Mouse (Mus musculus): ENCODE data around the gene Wdfy3.
"Not testable (repeated sequence)": the region's sequence is repeated elsewhere in the genome, so short reads cannot be mapped to it uniquely, and the experiment has no call there.

The Wdfy3 gene

DNA sequence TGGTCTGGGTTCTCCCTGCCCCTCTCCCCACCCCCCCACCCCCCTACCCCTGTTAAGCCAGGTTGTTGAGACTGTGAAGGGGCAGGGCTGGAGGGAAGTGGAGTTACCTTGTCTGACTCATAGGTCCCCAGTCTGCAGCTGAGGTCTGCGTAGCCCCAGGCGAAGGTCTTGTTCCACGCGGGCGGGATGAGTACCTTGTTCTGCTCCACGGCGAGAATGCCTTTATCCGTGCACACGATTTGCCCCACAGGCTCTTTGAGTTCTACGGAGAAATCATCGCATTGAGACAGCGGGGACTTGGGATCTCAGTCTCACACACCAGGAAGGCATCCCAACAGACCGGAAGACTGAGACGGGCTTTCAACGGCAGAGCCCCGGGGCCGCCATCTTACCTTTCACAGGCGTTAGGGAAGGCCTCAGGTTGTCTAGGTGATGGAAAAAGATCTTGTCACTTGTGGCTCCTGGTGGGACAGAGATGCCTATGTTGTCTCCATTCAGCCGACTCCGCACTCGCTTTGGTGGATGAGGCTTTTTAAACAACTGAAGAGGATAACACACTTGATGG is 217.5 kb downstream of the Wdfy3 start:
- POLR2A ChIA-PET = interaction anchor here in 3 of 4 experiments (0.6 to 2.7 kb wide), 10 partner anchors 9 to 317 kb away, joined by 3 to 11 read pairs (median 4); no protein-coding TSS in a partner anchor
- CTCF ChIA-PET = interaction anchor here in 1 of 4 experiments (0.6 kb wide), 1 partner anchor 228 kb away, joined by 3 read pairs; no protein-coding TSS in a partner anchor

DNA sequence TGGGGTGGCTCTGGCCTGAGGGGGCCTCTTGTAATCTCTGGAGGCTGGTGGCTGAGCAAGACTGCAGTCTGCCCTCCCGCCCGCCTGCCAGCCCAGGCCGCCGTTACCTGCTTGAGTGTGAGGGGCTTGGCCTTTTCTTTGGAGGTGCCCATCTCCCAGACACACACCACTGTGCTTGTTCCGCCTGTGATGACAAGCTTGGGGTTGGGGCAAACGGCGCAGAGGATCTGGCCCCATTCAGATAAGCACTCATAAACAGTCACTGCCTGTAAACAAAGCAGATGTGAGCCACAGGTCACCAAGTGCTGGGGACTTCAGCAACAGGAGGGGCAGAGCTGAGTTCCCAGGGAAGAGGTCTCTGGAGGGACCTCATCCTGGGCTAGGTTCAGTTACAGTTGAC is 218.6 kb downstream of the Wdfy3 start:
- ChIA-PET CTCF (no interaction called here), POLR2A (interaction anchor here in 3 of 4 experiments (0.5 to 2.7 kb wide), 8 partner anchors 8 to 156 kb away, joined by 3 to 11 read pairs (median 5); no protein-coding TSS in a partner anchor)

DNA sequence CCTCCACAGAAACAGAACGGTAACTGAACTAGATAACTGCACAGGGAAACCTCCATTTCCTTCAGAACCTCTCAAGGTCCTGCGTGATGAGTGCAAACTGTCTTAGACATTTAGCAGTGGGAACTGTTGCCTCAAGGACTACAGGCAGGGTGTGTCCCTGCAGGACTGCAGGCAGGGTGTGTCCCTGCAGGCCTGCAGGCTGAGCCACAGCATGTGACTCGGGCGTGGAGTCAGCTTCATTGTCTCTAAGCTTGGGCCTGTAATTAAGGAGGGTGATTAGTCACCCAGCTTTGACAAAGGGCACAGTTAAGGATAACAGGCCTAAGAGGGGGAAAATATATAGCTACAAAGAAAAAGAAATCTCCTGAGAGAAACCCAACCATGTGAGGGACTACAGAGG is 222.0 kb downstream of the Wdfy3 start:
- POLR2A ChIA-PET = interaction anchor here in 3 of 4 experiments (0.5 to 7.2 kb wide), 32 partner anchors 8 to 222 kb away, joined by 3 to 80 read pairs (median 4); partner anchors contain the start of genes Cds1 (in 2 of the 3) and Wdfy3 (in 2 of the 3)
- CTCF ChIA-PET = interaction anchor here in 3 of 4 experiments (0.9 to 3.3 kb wide), 6 partner anchors 12 to 37 kb away, joined by 3 to 10 read pairs (median 3); no protein-coding TSS in a partner anchor

DNA sequence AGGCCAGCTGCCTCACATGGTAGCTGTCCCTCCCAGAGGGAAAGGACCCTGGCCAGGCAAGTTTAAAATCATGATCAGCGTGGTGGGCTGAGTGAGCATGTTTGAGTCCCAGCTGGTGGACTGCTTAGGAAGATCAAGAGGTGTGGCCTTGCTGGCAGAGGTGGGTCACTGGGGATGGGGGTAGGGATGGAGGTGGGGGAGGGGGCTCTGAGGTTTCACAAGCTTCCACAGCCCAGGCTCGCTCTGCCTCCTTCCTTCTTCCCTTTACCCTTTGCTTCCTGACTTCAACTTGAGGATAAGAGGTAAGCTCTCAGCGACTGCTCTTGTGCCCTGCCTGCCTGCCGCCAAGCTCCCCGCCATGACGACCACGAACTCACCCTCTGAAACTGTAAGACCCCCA is 222.4 kb downstream of the Wdfy3 start:
- ChIA-PET POLR2A (interaction anchor here in 3 of 4 experiments (0.5 to 7.2 kb wide), 33 partner anchors 8 to 1314 kb away, joined by 3 to 80 read pairs (median 4); partner anchors contain the start of genes Cds1 (in 2 of the 3) and Wdfy3 (in 2 of the 3)), CTCF (interaction anchor here in 3 of 4 experiments (0.9 to 3.3 kb wide), 7 partner anchors 11 to 37 kb away, joined by 3 to 10 read pairs (median 3); no protein-coding TSS in a partner anchor)

DNA sequence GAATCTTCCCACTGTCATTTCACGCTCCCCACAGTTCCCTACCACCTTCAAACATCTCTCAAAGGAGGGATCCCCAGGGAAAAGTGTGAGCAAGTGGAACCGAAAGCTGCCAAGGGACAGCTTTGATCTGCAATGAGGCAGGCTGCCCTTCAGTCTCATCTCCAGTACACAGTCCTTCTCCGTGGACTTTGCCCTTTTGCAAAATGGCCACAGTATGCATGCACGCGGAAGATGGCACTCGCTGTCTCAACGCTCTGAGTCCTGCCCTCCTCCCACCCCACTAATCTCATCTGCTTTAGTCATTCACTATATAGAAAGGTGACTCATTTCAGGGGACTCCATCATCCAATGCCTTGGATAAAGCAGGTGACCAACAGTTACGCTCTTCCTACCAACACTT is 223.8 kb downstream of the Wdfy3 start:
- POLR2A ChIA-PET = interaction anchor here in 2 of 4 experiments (2.2 to 7.2 kb wide), 6 partner anchors 9 to 81 kb away, joined by 6 to 80 read pairs (median 14); partner anchors contain the start of gene Cds1 (in 1 of the 2)

DNA sequence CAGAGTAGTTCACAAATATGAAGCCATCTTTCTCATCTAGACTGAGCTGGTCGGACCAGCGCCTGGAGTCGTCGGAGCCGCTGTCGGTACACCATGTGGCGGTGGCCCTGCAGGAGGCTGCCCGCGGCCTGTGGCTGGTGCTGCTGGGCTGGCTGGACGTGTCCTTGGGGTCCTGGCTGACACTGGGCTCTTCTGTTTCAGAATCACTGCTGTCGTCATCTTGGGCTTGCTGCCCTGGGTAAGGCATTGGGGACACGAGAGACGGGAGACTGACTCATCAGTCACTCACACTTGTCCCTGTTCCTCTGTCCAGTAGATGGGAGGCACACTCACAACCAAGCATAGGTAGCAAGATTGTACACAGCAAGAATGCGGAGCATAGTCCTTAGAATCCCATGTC is 224.7 kb downstream of the Wdfy3 start:
- CTCF ChIA-PET = interaction anchor here in 1 of 4 experiments (0.6 kb wide), 1 partner anchor 10 kb away, joined by 4 read pairs; no protein-coding TSS in a partner anchor
- POLR2A ChIA-PET = interaction anchor here in 3 of 4 experiments (0.6 to 7.2 kb wide), 5 partner anchors 9 to 225 kb away, joined by 3 to 80 read pairs (median 6); no protein-coding TSS in a partner anchor

More for the DNA sequence above, 223.8 kb downstream of the Wdfy3 start:
- CTCF ChIA-PET = interaction anchor here in 2 of 4 experiments (0.5 to 3.3 kb wide), 5 partner anchors 9 to 154 kb away, joined by 3 to 10 read pairs (median 3); no protein-coding TSS in a partner anchor

DNA sequence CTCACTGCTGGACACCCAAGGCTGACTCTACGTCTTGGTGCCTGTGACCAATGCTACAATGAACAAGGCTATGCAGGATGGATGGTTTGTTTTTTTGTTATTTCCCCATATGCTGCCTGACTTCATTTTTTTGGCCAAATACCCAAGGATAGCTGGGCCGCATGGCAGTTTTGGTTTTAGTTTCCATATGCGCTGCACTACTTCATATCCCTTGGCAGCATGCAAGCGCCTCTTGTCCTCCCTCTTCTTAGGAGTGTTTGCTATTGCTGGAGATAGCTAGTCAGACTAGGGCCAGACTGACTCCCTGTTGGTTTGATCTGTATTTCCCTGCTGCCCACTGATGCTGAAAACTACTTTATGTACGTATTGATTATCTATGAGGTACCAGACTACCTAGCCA is 229.2 kb downstream of the Wdfy3 start:
- POLR2A ChIA-PET = interaction anchor here in 3 of 4 experiments (0.9 to 1.9 kb wide), 7 partner anchors 8 to 131 kb away, joined by 3 to 7 read pairs (median 3); no protein-coding TSS in a partner anchor
- CTCF ChIA-PET = no interaction called here

DNA sequence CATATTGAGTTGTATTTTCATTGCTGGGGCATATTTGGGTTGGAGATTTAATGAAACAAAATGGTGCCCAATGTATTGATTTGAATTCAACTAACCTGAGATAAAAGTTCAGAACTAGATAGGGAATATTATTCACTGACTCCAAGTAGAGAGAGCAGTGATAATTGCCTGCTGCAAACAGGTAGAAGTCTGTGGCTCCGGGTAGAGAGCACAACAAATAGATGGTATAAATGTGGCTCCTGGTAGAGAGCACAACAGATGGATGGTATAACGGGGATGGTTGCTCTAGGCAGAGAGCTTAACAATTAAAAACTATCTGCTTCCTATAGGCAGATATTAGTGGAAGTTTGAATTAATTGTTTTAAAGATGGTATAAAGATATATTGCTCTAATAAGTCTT is 232.1 kb downstream of the Wdfy3 start:
- POLR2A ChIA-PET = interaction anchor here in 3 of 4 experiments (1.1 to 5.9 kb wide), 10 partner anchors 9 to 124 kb away, joined by 3 to 80 read pairs (median 12); no protein-coding TSS in a partner anchor
- CTCF ChIA-PET = not testable (repeated sequence)

DNA sequence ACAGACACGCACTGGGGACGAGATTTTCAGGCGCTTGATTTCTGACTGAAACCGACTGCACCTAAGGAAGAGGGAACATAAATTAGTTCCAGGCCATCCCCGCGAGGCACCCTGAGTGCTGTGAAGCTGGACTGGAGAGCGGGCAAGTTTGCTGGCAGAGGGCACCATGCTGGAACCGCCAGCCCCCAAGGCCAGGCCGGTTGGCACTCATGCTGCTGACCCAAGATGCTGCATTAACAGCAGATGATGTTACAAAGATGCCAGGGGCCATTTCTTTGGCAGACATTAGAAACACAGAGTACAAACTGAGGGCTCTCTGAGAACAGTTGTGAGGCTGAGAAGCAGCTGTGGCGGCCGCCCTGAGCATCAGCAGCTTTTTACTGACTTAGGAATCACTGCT is 233.5 kb downstream of the Wdfy3 start:
- ChIA-PET CTCF (interaction anchor here in 3 of 4 experiments (0.7 to 3.3 kb wide), 6 partner anchors 9 to 58 kb away, joined by 3 to 15 read pairs (median 7); no protein-coding TSS in a partner anchor), POLR2A (interaction anchor here in 3 of 4 experiments (0.7 to 5.9 kb wide), 25 partner anchors 8 to 220 kb away, joined by 3 to 80 read pairs (median 5); no protein-coding TSS in a partner anchor)

DNA sequence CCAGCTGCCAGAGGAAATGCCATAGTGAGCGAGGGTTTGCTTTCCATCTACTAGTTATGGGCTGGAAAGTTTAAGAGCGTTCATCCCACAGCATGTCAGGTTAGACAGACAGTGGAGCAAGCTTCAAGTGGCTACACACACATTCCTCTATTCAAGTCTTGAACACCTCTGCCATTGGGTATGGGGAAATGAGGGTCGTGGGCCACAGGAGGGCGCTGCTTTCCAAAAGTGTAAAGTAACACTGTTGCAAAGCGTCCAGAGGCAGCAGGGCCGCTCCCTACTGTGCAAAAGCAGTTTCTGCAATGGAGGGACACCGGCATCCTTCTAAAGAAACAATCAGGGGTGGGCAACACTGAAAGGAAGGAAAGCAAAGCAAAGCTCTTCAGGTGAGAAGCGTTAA is 235.8 kb downstream of the Wdfy3 start:
- ChIA-PET CTCF (interaction anchor here in 3 of 4 experiments (0.6 to 3.3 kb wide), 9 partner anchors 9 to 921 kb away, joined by 3 to 15 read pairs (median 4); no protein-coding TSS in a partner anchor), POLR2A (interaction anchor here in 2 of 4 experiments (1.5 to 5.9 kb wide), 7 partner anchors 9 to 230 kb away, joined by 3 to 80 read pairs (median 19); no protein-coding TSS in a partner anchor)

DNA sequence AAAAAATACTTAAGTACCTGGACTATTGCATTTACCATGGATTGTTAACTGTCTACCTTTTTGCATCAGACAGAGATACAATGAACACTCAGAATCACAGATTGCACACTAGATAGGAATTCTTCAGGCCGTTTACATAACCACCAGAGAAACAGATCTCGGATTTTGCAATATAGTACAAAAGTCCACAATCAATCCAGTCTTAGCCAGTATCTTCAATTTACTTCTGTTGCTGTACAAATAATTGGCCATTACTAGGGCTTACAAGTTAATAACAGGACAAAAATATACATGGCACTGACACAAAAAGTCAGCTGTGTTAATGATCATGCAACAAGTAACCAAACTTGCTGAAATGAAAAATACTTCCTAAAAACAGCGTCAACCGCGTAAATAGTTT is 236.7 kb downstream of the Wdfy3 start:
- ChIA-PET CTCF (interaction anchor here in 3 of 4 experiments (1.0 to 3.3 kb wide), 4 partner anchors 14 to 22 kb away, joined by 3 to 15 read pairs (median 6); no protein-coding TSS in a partner anchor), POLR2A (interaction anchor here in 2 of 4 experiments (2.0 to 5.9 kb wide), 3 partner anchors 12 to 15 kb away, joined by 8 to 80 read pairs (median 57); no protein-coding TSS in a partner anchor)

DNA sequence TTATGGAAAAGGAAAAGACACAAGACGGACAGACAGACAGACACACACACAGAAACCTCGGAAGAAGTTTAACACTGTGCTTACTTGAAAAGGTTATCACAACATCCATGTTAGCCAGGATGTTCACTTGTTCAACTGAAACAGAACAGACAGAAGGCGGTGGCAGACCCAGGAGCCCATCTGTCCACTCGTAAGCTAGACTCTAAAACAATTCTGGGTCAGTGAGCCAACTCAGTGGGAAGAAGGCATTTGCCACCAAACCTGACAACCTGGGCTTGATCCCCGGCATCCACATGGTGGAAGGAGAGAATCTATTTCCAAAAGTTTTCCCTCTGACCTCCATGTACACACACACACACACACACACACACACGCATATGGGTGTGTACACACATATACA is 237.7 kb downstream of the Wdfy3 start:
- ChIA-PET POLR2A (no interaction called here), CTCF (interaction anchor here in 2 of 4 experiments (0.5 to 0.7 kb wide), 2 partner anchors 115 to 118 kb away, joined by 3 to 4 read pairs; no protein-coding TSS in a partner anchor)

DNA sequence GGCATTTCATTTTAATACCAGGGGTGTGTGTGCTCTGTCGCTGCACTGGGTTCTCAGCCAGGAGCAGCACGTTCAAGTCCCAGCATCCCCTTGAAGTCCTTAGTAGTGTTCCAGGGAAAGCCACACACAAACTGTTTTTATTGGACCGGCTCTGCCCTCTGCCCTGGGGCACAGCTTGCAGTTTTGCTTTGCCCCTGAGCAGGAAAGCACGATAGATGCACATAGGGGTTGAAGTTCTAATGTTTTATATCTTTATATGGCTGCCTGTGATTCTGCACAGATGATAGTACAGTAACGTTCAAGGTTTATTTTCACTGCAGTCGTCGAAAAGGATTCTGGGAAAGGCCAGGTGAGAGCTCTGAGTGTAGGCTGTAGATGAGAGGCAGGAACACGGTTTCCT is 239.5 kb downstream of the Wdfy3 start:
- ChIA-PET CTCF (interaction anchor here in 1 of 4 experiments (1.3 kb wide), 1 partner anchor 25 kb away, joined by 5 read pairs; no protein-coding TSS in a partner anchor), POLR2A (interaction anchor here in 2 of 4 experiments (1.3 to 1.4 kb wide), 4 partner anchors 9 to 24 kb away, joined by 3 to 5 read pairs (median 4); no protein-coding TSS in a partner anchor)

DNA sequence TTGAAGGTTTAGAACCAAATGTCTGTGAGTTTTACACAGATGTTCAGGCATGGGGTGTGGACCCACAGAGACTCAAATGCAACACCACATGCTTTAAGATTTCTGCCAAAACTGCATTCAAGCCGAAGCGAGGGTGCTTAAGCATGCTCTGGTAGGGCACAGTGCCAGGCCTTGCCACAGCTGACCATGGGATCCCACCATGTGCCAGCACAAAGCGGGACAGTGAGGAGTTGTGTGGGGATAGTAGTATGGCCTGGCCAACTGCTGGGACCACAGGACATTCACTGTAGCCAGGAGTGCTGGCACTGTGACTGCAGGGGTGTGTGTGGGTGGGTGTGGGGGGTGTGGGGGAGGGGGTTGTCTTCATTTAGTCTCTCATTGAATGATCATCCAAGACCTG is 240.8 kb downstream of the Wdfy3 start:
- ChIA-PET POLR2A (interaction anchor here in 1 of 4 experiments (1.4 kb wide), 1 partner anchor 15 kb away, joined by 5 read pairs; no protein-coding TSS in a partner anchor), CTCF (interaction anchor here in 1 of 4 experiments (1.3 kb wide), 1 partner anchor 26 kb away, joined by 5 read pairs; no protein-coding TSS in a partner anchor)

DNA sequence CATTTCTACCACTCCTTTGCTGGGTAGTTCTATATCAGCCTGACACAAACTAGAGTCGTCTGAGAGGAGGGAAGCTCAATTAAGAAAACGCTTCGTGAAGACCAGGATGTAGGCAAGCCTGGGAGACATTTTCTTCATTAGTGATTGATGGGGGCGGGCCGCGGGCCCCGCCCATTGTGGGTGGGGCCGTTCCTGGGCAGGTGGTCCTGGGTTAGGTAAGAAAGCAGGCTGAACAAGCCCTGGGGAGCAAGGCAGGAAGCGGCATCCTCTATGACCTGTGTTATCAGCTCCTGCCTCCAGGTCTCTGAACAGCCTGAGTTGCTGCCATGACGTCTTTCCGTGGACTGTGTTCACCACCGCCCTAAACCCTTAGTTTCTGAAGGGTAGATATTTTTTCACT is 242.2 kb downstream of the Wdfy3 start:
- ChIA-PET POLR2A (interaction anchor here in 3 of 4 experiments (0.7 to 5.1 kb wide), 9 partner anchors 8 to 114 kb away, joined by 3 to 32 read pairs (median 6); no protein-coding TSS in a partner anchor), CTCF (interaction anchor here in 3 of 4 experiments (1.1 to 1.6 kb wide), 5 partner anchors 9 to 246 kb away, joined by 3 to 7 read pairs (median 3); no protein-coding TSS in a partner anchor)

DNA sequence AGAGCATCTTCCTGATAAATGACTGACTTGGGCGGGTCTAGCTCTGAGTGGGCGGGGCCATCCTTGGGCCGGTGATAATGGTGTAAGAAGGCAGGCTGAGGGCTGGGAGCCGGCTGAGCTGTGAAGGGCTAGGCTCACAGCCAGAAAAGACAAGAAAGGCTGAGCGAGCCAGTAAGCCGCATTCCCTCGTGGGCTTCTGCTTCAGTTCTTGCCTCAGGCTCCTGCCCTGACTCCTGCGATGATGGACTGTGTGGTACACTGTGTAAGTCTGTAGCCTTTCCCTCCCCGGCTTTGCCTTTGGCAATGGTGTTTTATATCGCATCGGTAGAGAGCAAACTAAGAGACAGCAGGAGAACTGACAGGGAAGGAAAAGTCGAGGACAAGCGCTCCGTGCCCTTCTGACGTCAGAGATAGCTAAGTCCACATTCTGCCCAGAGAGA is 243.2 kb downstream of the Wdfy3 start:
- POLR2A ChIA-PET = interaction anchor here in 3 of 4 experiments (0.8 to 5.1 kb wide), 11 partner anchors 9 to 113 kb away, joined by 3 to 32 read pairs (median 5); no protein-coding TSS in a partner anchor
- CTCF ChIA-PET = interaction anchor here in 3 of 4 experiments (0.5 to 1.6 kb wide), 7 partner anchors 10 to 247 kb away, joined by 3 to 7 read pairs (median 3); no protein-coding TSS in a partner anchor

DNA sequence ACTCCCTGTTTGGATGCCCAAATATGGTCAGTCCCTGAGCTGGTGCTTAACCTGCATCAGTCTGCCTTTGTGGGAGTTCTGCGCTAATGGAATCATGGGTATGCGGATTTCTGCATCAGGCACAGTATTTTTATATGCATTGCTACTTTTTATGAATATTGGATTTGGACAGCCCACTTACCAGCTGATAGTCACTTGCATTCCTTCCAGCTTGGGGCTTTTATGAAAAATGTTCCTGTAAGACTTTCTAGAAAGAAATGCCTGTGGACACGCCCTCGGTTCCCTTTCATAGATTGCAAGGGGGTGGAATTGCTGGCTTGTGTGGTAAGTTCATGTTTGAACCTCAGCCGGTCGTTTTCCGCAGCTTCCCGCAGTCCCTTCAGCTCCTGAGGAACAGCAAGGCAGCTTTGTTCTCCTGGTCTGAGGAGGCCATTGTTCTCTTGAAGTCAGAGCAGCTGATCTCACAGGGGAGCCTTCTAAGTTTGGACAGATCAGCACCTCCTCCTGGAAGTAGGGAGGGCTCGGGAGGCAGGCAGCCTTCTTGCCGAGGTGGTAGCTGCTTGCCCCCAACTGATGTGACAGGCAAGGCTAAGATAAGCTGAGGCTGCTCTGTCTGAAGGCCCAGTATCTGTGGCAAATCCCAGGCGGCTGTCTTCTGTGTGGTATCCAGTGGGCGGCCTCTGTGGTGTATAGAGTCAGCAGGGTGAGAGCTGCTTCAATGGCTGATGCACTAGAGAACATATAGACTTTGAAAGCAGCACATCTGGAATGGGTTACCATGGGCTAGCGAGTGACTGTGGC is 244.4 kb downstream of the Wdfy3 start:
- ChIA-PET POLR2A (interaction anchor here in 3 of 4 experiments (0.9 to 5.1 kb wide), 10 partner anchors 10 to 160 kb away, joined by 3 to 32 read pairs (median 4); partner anchors contain the start of gene Nkx6-1 (in 1 of the 3)), CTCF (interaction anchor here in 3 of 4 experiments (0.6 to 2.1 kb wide), 4 partner anchors 9 to 301 kb away, joined by 3 to 8 read pairs (median 4); no protein-coding TSS in a partner anchor)

Data from embryonic stem cell, embryonic (primary cell).